Mouse (Mus musculus): ENCODE data around the gene Phf12. TPM values are rescaled to one million over a fixed set of nuclear protein-coding genes. Genes with fewer than 3 reads are reported as not detected.
"Not testable (repeated sequence)": the region's sequence is repeated elsewhere in the genome, so short reads cannot be mapped to it uniquely, and the experiment has no call there.

Gene Phf12
- total RNA-seq, 2 experiments from 2014 or later: 21.0 to 51.2 TPM

GRCm38 (mm10) chr11:78030600-78030999 lies 48.0 kb downstream of the Phf12 start:
- ATAC-seq (ENCODE audit: poor library complexity, severe bottlenecking): 0 out of 2 replicates have a peak, but pooled peaks have one; percentile 13

- no peak for ATAC-seq (ENCODE audit: poor library complexity, severe bottlenecking)
Measured at GRCm38 (mm10) chr11:78031389-78031788, 48.8 kb downstream of the Phf12 start.

- ATAC-seq (ENCODE audit: poor library complexity, severe bottlenecking): peak; percentile 86
Measured at GRCm38 (mm10) chr11:78031947-78032808, 49.6 kb downstream of the Phf12 start, which contains the start of gene Dhrs13. TSS of gene Dhrs13 (plus strand) at chr11:78032280.

- 0 out of 2 replicates have a peak, but pooled peaks have one; percentile 1 for ATAC-seq (ENCODE audit: poor library complexity, severe bottlenecking)
Measured at GRCm38 (mm10) chr11:78032809-78033195, 50.2 kb downstream of the Phf12 start.

GRCm38 (mm10) chr11:78033931-78034617 lies 51.5 kb downstream of the Phf12 start:
- ATAC-seq (ENCODE audit: poor library complexity, severe bottlenecking): no peak

GRCm38 (mm10) chr11:78036791-78037190 lies 54.2 kb downstream of the Phf12 start:
- no peak for ATAC-seq (ENCODE audit: poor library complexity, severe bottlenecking)

GRCm38 (mm10) chr11:78037831-78038752 lies 55.5 kb downstream of the Phf12 start, which contains the start of gene Flot2:
TSS of gene Flot2 (plus strand) at chr11:78037931.
- peak; percentile 87 for ATAC-seq (ENCODE audit: poor library complexity, severe bottlenecking)

GRCm38 (mm10) chr11:78040878-78041277 lies 58.3 kb downstream of the Phf12 start:
- ATAC-seq (ENCODE audit: poor library complexity, severe bottlenecking): no peak

GRCm38 (mm10) chr11:78042290-78042870 lies 59.8 kb downstream of the Phf12 start:
- not testable (repeated sequence) for ATAC-seq (ENCODE audit: poor library complexity, severe bottlenecking)

- no peak for ATAC-seq (ENCODE audit: poor library complexity, severe bottlenecking)
Measured at GRCm38 (mm10) chr11:78044758-78045251, 62.3 kb downstream of the Phf12 start.

GRCm38 (mm10) chr11:78048637-78049036 lies 66.1 kb downstream of the Phf12 start:
- not testable (repeated sequence) for ATAC-seq (ENCODE audit: poor library complexity, severe bottlenecking)

GRCm38 (mm10) chr11:78053078-78053477 lies 70.5 kb downstream of the Phf12 start:
- no peak for ATAC-seq (ENCODE audit: poor library complexity, severe bottlenecking)

- ATAC-seq (ENCODE audit: poor library complexity, severe bottlenecking): no peak
Measured at GRCm38 (mm10) chr11:78056946-78057345, 74.4 kb downstream of the Phf12 start.

GRCm38 (mm10) chr11:78059833-78060757 lies 77.5 kb downstream of the Phf12 start:
- ATAC-seq (ENCODE audit: poor library complexity, severe bottlenecking): peak; percentile 95

- ATAC-seq (ENCODE audit: poor library complexity, severe bottlenecking): no peak
Measured at GRCm38 (mm10) chr11:78062563-78062962, 80.0 kb downstream of the Phf12 start.

- no peak for ATAC-seq (ENCODE audit: poor library complexity, severe bottlenecking)
Measured at GRCm38 (mm10) chr11:78065906-78066305, 83.4 kb downstream of the Phf12 start.

GRCm38 (mm10) chr11:78066641-78067040 lies 84.1 kb downstream of the Phf12 start:
- ATAC-seq (ENCODE audit: poor library complexity, severe bottlenecking): no peak

- ATAC-seq (ENCODE audit: poor library complexity, severe bottlenecking): no peak
Measured at GRCm38 (mm10) chr11:78067566-78067965, 85.0 kb downstream of the Phf12 start.

- no peak for ATAC-seq (ENCODE audit: poor library complexity, severe bottlenecking)
Measured at GRCm38 (mm10) chr11:78069130-78069529, 86.6 kb downstream of the Phf12 start.

Data from megakaryocyte, adult 5-6 weeks (primary cell).